Mouse (Mus musculus): Measurements from ENCODE around the gene Exoc4. TPM values are rescaled to one million over a fixed set of nuclear protein-coding genes. Genes with fewer than 3 reads are reported as not detected.

Exoc4 gene
- total and polyA plus RNA-seq, 3 experiments = 10.5 to 86.2 (median 80.5) TPM

GRCm38 (mm10) chr6:33294626-33295025 lies 45.7 kb downstream of the Exoc4 start:
- no peak for DNase-seq (ENCODE audit: low spot score)
- Histone ChIP-seq H3K4me3 (ENCODE audit: low read depth, low read length) (no peak overlapping the region), H3K36me3 (replicated peaks) (peaks cover 35% of the 10 kb centered on the region), H3K9me3 (replicated peaks) (no peaks in the 10 kb centered on the region), H3K27me3 (ENCODE audit: insufficient read depth, low read length) (no peaks in the 10 kb centered on the region), H3K4me1 (ENCODE audit: insufficient read depth, low read depth, low read length) (peaks cover 24% of the 10 kb centered on the region)
- no peak for TF ChIP-seq POLR2AphosphoS5 (IDR thresholded peaks at IDR 0.05; ENCODE audit: insufficient replicate concordance, low read depth, low read length)
- no peak for TF ChIP-seq GATA2 (IDR thresholded peaks at IDR 0.05; ENCODE audit: borderline replicate concordance, low read depth, low read length)
- TF ChIP-seq GATA1 (IDR thresholded peaks at IDR 0.05; ENCODE audit: borderline replicate concordance, low read length) = no peak
- no peak for TF ChIP-seq CTCF (IDR thresholded peaks at IDR 0.05; ENCODE audit: low read depth, low read length)
- TF ChIP-seq TAL1 (conservative IDR thresholded peaks at IDR 0.05; ENCODE audit: low read depth, low read length) = no peak
- ATAC-seq (ENCODE audit: extremely low read depth, insufficient number of reproducible peaks, low FRiP score, poor library complexity, severe bottlenecking) = no peak

DNA sequence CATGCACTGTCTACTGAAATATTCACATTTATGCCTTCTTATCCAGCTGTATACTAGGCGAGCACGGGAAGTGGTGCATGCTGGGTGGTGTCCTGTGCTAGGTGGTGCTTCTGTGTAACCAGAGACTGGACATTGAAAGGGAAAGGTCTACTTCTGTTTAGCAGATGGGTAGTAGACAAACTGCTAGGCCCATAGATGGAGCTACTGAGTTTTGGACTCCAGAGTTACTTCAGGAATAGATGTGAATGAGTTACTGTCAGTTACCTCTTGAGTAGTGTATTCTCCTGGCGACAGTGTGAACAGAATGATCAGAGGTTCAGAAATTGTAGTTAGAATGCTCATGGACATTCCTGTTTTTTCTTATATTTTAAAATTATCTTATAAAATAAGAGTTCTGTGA lies 48.7 kb downstream of the Exoc4 start:
- Histone ChIP-seq H3K36me3 (replicated peaks) (peaks cover 44% of the 10 kb centered on the region), H3K4me3 (ENCODE audit: low read depth, low read length) (no peak overlapping the region), H3K4me1 (ENCODE audit: insufficient read depth, low read depth, low read length) (peaks cover 26% of the 10 kb centered on the region), H3K27me3 (ENCODE audit: insufficient read depth, low read length) (no peaks in the 10 kb centered on the region), H3K9me3 (replicated peaks) (no peaks in the 10 kb centered on the region)
- DNase-seq (ENCODE audit: low spot score) = no peak
- no peak for ATAC-seq (ENCODE audit: extremely low read depth, insufficient number of reproducible peaks, low FRiP score, poor library complexity, severe bottlenecking)
- TF ChIP-seq TAL1 (conservative IDR thresholded peaks at IDR 0.05; ENCODE audit: low read depth, low read length) (no peak), CTCF (IDR thresholded peaks at IDR 0.05; ENCODE audit: low read depth, low read length) (no peak), POLR2AphosphoS5 (IDR thresholded peaks at IDR 0.05; ENCODE audit: insufficient replicate concordance, low read depth, low read length) (no peak)

GRCm38 (mm10) chr6:33298768-33299167 lies 49.9 kb downstream of the Exoc4 start:
- TF ChIP-seq CTCF (IDR thresholded peaks at IDR 0.05; ENCODE audit: low read depth, low read length) = no peak
- TF ChIP-seq TAL1 (conservative IDR thresholded peaks at IDR 0.05; ENCODE audit: low read depth, low read length) = no peak
- no peak for TF ChIP-seq POLR2AphosphoS5 (IDR thresholded peaks at IDR 0.05; ENCODE audit: insufficient replicate concordance, low read depth, low read length)
- no peak for TF ChIP-seq GATA2 (IDR thresholded peaks at IDR 0.05; ENCODE audit: borderline replicate concordance, low read depth, low read length)
- TF ChIP-seq GATA1 (IDR thresholded peaks at IDR 0.05; ENCODE audit: borderline replicate concordance, low read length) = no peak
- Histone ChIP-seq H3K36me3 (replicated peaks) (peaks cover 47% of the 10 kb centered on the region), H3K4me1 (ENCODE audit: insufficient read depth, low read depth, low read length) (peaks cover 26% of the 10 kb centered on the region), H3K9me3 (replicated peaks) (no peaks in the 10 kb centered on the region), H3K27me3 (ENCODE audit: insufficient read depth, low read length) (no peaks in the 10 kb centered on the region), H3K4me3 (ENCODE audit: low read depth, low read length) (no peak overlapping the region)
- DNase-seq (ENCODE audit: low spot score) (no peak), ATAC-seq (ENCODE audit: extremely low read depth, insufficient number of reproducible peaks, low FRiP score, poor library complexity, severe bottlenecking) (peak; percentile 22; the same call in 1 of the 2 replicates)

- DNase-seq (ENCODE audit: low spot score) (no peak), ATAC-seq (ENCODE audit: extremely low read depth, insufficient number of reproducible peaks, low FRiP score, poor library complexity, severe bottlenecking) (no peak)
- H3K27me3 ChIP-seq (ENCODE audit: insufficient read depth, low read length) = no peaks in the 10 kb centered on the region
- H3K9me3 ChIP-seq (replicated peaks) = no peaks in the 10 kb centered on the region
- H3K4me3 ChIP-seq (ENCODE audit: low read depth, low read length) = no peak overlapping the region
- H3K4me1 ChIP-seq (ENCODE audit: insufficient read depth, low read depth, low read length) = peaks cover 6% of the 10 kb centered on the region; the same call in 1 of the 2 replicates
- peaks cover 51% of the 10 kb centered on the region for H3K36me3 ChIP-seq (replicated peaks)
- TF ChIP-seq GATA2 (IDR thresholded peaks at IDR 0.05; ENCODE audit: borderline replicate concordance, low read depth, low read length) (no peak), CTCF (IDR thresholded peaks at IDR 0.05; ENCODE audit: low read depth, low read length) (no peak), POLR2AphosphoS5 (IDR thresholded peaks at IDR 0.05; ENCODE audit: insufficient replicate concordance, low read depth, low read length) (no peak), GATA1 (IDR thresholded peaks at IDR 0.05; ENCODE audit: borderline replicate concordance, low read length) (no peak), TAL1 (conservative IDR thresholded peaks at IDR 0.05; ENCODE audit: low read depth, low read length) (no peak)
Measured at GRCm38 (mm10) chr6:33305996-33306395, 57.1 kb downstream of the Exoc4 start.

- H3K4me1 ChIP-seq (ENCODE audit: insufficient read depth, low read depth, low read length) = peaks cover 6% of the 10 kb centered on the region; the same call in 1 of the 2 replicates
- DNase-seq (ENCODE audit: low spot score) (no peak), ATAC-seq (ENCODE audit: extremely low read depth, insufficient number of reproducible peaks, low FRiP score, poor library complexity, severe bottlenecking) (no peak)
- H3K27me3 ChIP-seq (ENCODE audit: insufficient read depth, low read length) = no peaks in the 10 kb centered on the region
- TF ChIP-seq GATA2 (IDR thresholded peaks at IDR 0.05; ENCODE audit: borderline replicate concordance, low read depth, low read length) = no peak
- no peak for TF ChIP-seq GATA1 (IDR thresholded peaks at IDR 0.05; ENCODE audit: borderline replicate concordance, low read length)
- no peak for TF ChIP-seq TAL1 (conservative IDR thresholded peaks at IDR 0.05; ENCODE audit: low read depth, low read length)
- TF ChIP-seq CTCF (IDR thresholded peaks at IDR 0.05; ENCODE audit: low read depth, low read length) = no peak
- no peak for TF ChIP-seq POLR2AphosphoS5 (IDR thresholded peaks at IDR 0.05; ENCODE audit: insufficient replicate concordance, low read depth, low read length)
- peaks cover 40% of the 10 kb centered on the region for H3K36me3 ChIP-seq (replicated peaks)
- H3K4me3 ChIP-seq (ENCODE audit: low read depth, low read length) = no peak overlapping the region
- no peaks in the 10 kb centered on the region for H3K9me3 ChIP-seq (replicated peaks)
Measured at GRCm38 (mm10) chr6:33308646-33309045, 59.8 kb downstream of the Exoc4 start.

- Histone ChIP-seq H3K27me3 (ENCODE audit: insufficient read depth, low read length) (no peaks in the 10 kb centered on the region), H3K9me3 (replicated peaks) (no peaks in the 10 kb centered on the region), H3K4me1 (ENCODE audit: insufficient read depth, low read depth, low read length) (peaks cover 6% of the 10 kb centered on the region; the same call in 1 of the 2 replicates), H3K36me3 (replicated peaks) (peaks cover 34% of the 10 kb centered on the region), H3K4me3 (ENCODE audit: low read depth, low read length) (no peak overlapping the region)
- TF ChIP-seq GATA1 (IDR thresholded peaks at IDR 0.05; ENCODE audit: borderline replicate concordance, low read length) = no peak
- TF ChIP-seq POLR2AphosphoS5 (IDR thresholded peaks at IDR 0.05; ENCODE audit: insufficient replicate concordance, low read depth, low read length) = no peak
- TF ChIP-seq CTCF (IDR thresholded peaks at IDR 0.05; ENCODE audit: low read depth, low read length) = no peak
- no peak for TF ChIP-seq GATA2 (IDR thresholded peaks at IDR 0.05; ENCODE audit: borderline replicate concordance, low read depth, low read length)
- no peak for TF ChIP-seq TAL1 (conservative IDR thresholded peaks at IDR 0.05; ENCODE audit: low read depth, low read length)
- DNase-seq (ENCODE audit: low spot score) (no peak), ATAC-seq (ENCODE audit: extremely low read depth, insufficient number of reproducible peaks, low FRiP score, poor library complexity, severe bottlenecking) (no peak)
Measured at GRCm38 (mm10) chr6:33310486-33310885, 61.6 kb downstream of the Exoc4 start.

Measured in G1E (cell line).